Mouse (Mus musculus) inflammation-experienced regulatory T-cells (primary cell): ENCODE data around the gene Fam72a. TPM values are rescaled to one million over a fixed set of nuclear protein-coding genes. Genes with fewer than 3 reads are reported as not detected.

Source experiments
- polyA plus RNA-seq, 2 experiments: library from polyadenylated mRNA; unstranded; fragments of 100-300 nt; shearing (Covaris generic); gene quantifications; one replicate each; pipeline ENCODE4 v1.2.1; 2017

Fam72a gene
- 1 to 10 TPM; 2.2 to 3.1 TPM for polyA plus RNA-seq

DNA sequence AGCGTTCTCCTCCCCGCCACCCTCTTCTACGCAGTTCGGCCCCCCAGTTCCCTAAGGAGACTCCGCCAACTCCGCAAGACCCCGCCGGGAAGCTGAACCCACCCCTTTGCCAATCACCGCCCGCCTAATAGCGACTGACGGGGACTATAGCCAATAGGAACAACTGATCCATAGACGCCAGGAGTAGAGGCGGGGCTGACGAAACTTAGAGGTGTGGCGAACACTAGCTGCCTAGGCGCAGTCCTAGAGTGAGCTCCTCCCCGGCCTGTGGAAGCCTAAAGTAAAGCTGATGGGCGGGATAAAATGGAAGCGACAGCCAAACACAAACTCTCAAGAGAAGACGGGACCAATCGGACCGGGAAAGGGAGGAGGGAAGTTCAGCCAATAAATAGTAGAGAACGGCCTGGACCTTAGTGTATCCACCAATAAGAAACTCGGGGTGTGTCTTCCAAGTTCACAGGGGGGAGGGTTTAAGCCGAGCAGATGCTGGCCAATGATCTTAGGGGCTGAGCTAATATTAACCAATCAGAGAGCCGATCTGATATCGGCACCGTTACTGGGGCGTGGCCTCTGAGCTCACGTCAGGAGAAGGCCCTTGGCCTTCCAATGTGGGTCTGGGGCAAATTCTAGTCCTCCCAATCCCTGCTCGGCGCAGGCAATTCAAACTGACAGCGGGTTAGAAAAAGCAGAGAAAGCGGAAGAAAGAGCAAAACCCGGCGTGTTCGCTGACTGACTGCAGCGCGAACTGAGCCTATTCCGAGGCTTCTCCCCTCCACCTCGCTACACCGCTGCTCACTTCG, at the start of gene Fam72a, which contains the start of gene Srgap2:
Gene Fam72a, plus strand, starts transcription at position 623 of the 800 bp plus-strand sequence.
Gene Srgap2, minus strand, starts transcription at position 72 of the 800 bp plus-strand sequence.

Other genes with a start within 250 kb of the Fam72a start
- 100 to 1,000 TPM; 193 to 233 TPM for gene Ikbke, start 248.3 kb upstream of the Fam72a start, polyA plus RNA-seq
- gene Srgap2, start 551 bp upstream of the Fam72a start, polyA plus RNA-seq, result 10 to 100 TPM; 49.7 to 55.6 TPM
- gene Avpr1b, start 71.3 kb downstream of the Fam72a start, polyA plus RNA-seq, result 1 to 10 TPM in 1 of 2 experiments, under 1 TPM in 1; 0.04 to 1.5 TPM
- gene Ctse, start 110.4 kb downstream of the Fam72a start, polyA plus RNA-seq, result 100 to 1,000 TPM; 319 to 610 TPM
- gene Rab7b, start 160.8 kb downstream of the Fam72a start, polyA plus RNA-seq, result under 1 TPM in 1 of 2 experiments, not detected in 1; 0.18 TPM
- gene Slc26a9, start 216.1 kb downstream of the Fam72a start, polyA plus RNA-seq, result under 1 TPM; 0.08 to 0.61 TPM